Mouse (Mus musculus): ENCODE measurements at regions not wholly inside any gene's neighbourhood (a gene's known extent, or its start where the extent isn't known, plus 50 kb on each side); places are given as distances from the start of the nearest gene placed in this dataset.

DNA sequence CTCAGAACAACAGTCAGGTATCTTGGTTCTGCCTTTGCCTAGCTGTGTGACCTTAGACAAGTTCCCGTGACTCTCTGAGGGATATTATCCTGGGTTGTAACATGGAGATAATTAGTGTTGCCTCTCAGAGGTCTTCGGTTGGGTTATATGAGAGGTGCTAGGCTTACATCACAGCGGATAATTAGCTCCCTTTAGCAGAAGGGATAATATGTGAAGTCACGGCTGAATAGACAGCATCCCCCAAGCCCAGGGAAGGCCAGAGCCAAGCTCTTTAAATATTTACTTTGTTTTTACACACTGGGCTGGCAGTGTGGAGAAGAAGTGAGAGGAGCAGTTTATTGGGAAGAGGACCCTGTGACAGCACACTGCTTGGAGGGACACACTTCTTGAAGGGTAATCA is 299.9 kb downstream of the Ptpru start:
- H3K4me2 ChIP-seq (ENCODE audit: insufficient read depth, low read depth, poor library complexity, severe bottlenecking): no peak overlapping the region
- H3K27me3 ChIP-seq (replicated peaks): peaks cover 77% of the 10 kb centered on the region
- peaks cover 8% of the 10 kb centered on the region for H3K9me3 ChIP-seq (replicated peaks; ENCODE audit: low read length)
- H3K4me3 ChIP-seq (replicated peaks in 1 of 3; ENCODE audit: low read depth in 2 of 3, low read length in 2 of 3, poor library complexity in 1 of 3): no peak overlapping the region
- in situ Hi-C loops (cut with MboI; ENCODE audit: low pct_ligation_motif_present, low pct_unique_long_range_greater_than_20kb, low sequenced_read_pairs): no loop called here
- H3K79me2 ChIP-seq (replicated peaks; ENCODE audit: control insufficient read depth, extremely low read depth, insufficient read depth, poor library complexity, severe bottlenecking): no peaks in the 10 kb centered on the region
- no peak overlapping the region for H3K9ac ChIP-seq (ENCODE audit: insufficient read depth, low read depth)
- no peaks in the 10 kb centered on the region for H3K36me3 ChIP-seq (replicated peaks in 1 of 2; ENCODE audit: control insufficient read depth in 1 of 2, insufficient read depth in 1 of 2, low read length in 1 of 2)
- peaks cover 0 to 3% of the 10 kb centered on the region in 2 experiments; a peak in 1 of 4 replicates for H3K4me1 ChIP-seq (ENCODE audit: control insufficient read depth in 1 of 2, insufficient read depth in 2 of 2)
- DNase-seq (ENCODE audit: extremely low read depth): no peak
- TF ChIP-seq POLR2AphosphoS2 (IDR thresholded peaks at IDR 0.05; ENCODE audit: low read depth, low read length): no peak
- no peak for TF ChIP-seq GABPA (IDR thresholded peaks at IDR 0.05; ENCODE audit: insufficient replicate concordance, low read depth, low read length)
- no peak for TF ChIP-seq KAT2A (IDR thresholded peaks at IDR 0.05; ENCODE audit: insufficient replicate concordance, low read length)
- no peak for TF ChIP-seq EP300 (IDR thresholded peaks at IDR 0.05; ENCODE audit: low read length)
- TF ChIP-seq NRF1 (IDR thresholded peaks at IDR 0.05; ENCODE audit: low read depth, low read length): no peak
- no peak for TF ChIP-seq CTCF (conservative IDR thresholded peaks at IDR 0.05 in 1 of 2, IDR thresholded peaks at IDR 0.05 in 1 of 2; ENCODE audit: low read depth in 2 of 2, low read length in 2 of 2)
- no peak for TF ChIP-seq CHD1 (IDR thresholded peaks at IDR 0.05; ENCODE audit: low read depth, low read length)
- TF ChIP-seq MAZ (IDR thresholded peaks at IDR 0.05; ENCODE audit: low read depth, low read length): no peak
- no peak for TF ChIP-seq ELF1 (IDR thresholded peaks at IDR 0.05; ENCODE audit: low read depth, low read length)
- TF ChIP-seq JUN (IDR thresholded peaks at IDR 0.05; ENCODE audit: insufficient read depth, low read depth, low read length): no peak
- no peak for TF ChIP-seq IRF4 (IDR thresholded peaks at IDR 0.05; ENCODE audit: low read depth, low read length)
- no peak for TF ChIP-seq BHLHE40 (IDR thresholded peaks at IDR 0.05; ENCODE audit: low read depth, low read length)
- H3K27ac ChIP-seq (ENCODE audit: insufficient read depth, low read depth): no peak overlapping the region
- dilution Hi-C loops (cut with MboI; ENCODE audit: extremely low pct_ligation_motif_present, extremely low pct_unique_long_range_greater_than_20kb, low sequenced_read_pairs): no loop called here

DNA sequence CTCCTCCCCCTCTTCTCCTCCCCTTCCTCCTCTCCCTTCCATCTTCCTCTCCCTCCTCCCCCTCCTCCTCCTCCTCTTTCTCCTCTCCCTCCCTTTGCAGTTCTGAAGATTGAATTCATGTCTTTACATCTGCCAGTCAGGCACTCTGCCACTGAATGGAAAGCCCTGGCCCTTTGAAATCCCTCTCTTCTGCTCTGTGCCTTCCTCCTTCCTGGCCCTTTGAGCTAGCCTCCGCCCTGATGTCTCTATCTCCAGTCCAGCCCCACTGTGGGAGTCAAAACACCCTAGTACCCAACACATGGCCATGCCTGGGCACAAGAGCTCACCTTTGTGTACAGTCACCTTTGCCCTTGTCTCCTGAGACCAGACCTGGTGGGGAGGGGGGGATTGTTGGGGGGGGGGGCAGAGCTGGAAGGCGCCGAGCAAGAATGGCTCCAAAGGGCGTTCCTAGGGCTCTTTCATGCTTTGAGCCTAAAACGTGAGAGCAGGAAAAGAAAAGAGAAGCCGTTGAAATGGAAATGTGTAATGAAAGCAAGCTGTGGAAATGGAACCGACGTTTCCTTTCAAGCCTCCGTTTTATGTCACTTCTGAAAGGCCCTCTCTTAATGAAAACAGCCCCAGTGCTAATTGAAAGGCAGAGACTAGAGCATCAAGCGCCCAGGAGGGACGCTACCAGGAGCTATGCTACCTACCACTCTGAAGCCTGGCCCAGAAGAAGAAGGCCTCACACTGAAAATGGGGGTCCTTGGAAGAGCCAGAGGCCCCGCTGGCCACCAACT is 291.5 kb downstream of the Ptpru start:
- peaks cover 0 to 4% of the 10 kb centered on the region in 2 experiments; a peak in 1 of 4 replicates for H3K4me1 ChIP-seq (ENCODE audit: control insufficient read depth in 1 of 2, insufficient read depth in 2 of 2)
- dilution Hi-C loops (cut with MboI; ENCODE audit: extremely low pct_ligation_motif_present, extremely low pct_unique_long_range_greater_than_20kb, low sequenced_read_pairs) (no loop called here), in situ Hi-C loops (cut with MboI; ENCODE audit: low pct_ligation_motif_present, low pct_unique_long_range_greater_than_20kb, low sequenced_read_pairs) (no loop called here)
- no peak overlapping the region for H3K4me2 ChIP-seq (ENCODE audit: insufficient read depth, low read depth, poor library complexity, severe bottlenecking)
- no peak overlapping the region for H3K27ac ChIP-seq (ENCODE audit: insufficient read depth, low read depth)
- no peak for DNase-seq (ENCODE audit: extremely low read depth)
- peaks cover 84% of the 10 kb centered on the region for H3K27me3 ChIP-seq (replicated peaks)
- H3K36me3 ChIP-seq (replicated peaks in 1 of 2; ENCODE audit: control insufficient read depth in 1 of 2, insufficient read depth in 1 of 2, low read length in 1 of 2): no peaks in the 10 kb centered on the region
- H3K9me3 ChIP-seq (replicated peaks; ENCODE audit: low read length): peaks cover 5% of the 10 kb centered on the region
- no peak for TF ChIP-seq POLR2A (IDR thresholded peaks at IDR 0.05; ENCODE audit: low read depth, low read length)
- no peak for TF ChIP-seq USF2 (conservative IDR thresholded peaks at IDR 0.05; ENCODE audit: low read depth, low read length)
- no peak for TF ChIP-seq ELF1 (IDR thresholded peaks at IDR 0.05; ENCODE audit: low read depth, low read length)
- no peak for TF ChIP-seq SMC3 (IDR thresholded peaks at IDR 0.05; ENCODE audit: low read depth, low read length)
- no peak for TF ChIP-seq HCFC1 (IDR thresholded peaks at IDR 0.05; ENCODE audit: low read depth, low read length)
- no peak for TF ChIP-seq RAD21 (IDR thresholded peaks at IDR 0.05; ENCODE audit: low read depth, low read length)
- H3K79me2 ChIP-seq (replicated peaks; ENCODE audit: control insufficient read depth, extremely low read depth, insufficient read depth, poor library complexity, severe bottlenecking): no peaks in the 10 kb centered on the region
- H3K4me3 ChIP-seq (replicated peaks in 1 of 3; ENCODE audit: low read depth in 2 of 3, low read length in 2 of 3, poor library complexity in 1 of 3): no peak overlapping the region
- no peak overlapping the region for H3K9ac ChIP-seq (ENCODE audit: insufficient read depth, low read depth)

Data from CH12.LX (cell line).